Mouse (Mus musculus) hindbrain, embryonic 16.5 days (tissue): Measurements from ENCODE around the gene Dennd2a. TPM values are rescaled to one million over a fixed set of nuclear protein-coding genes. Genes with fewer than 3 reads are reported as not detected.

ENCODE experiments used
- ATAC-seq: fragments of 200-750 bp; cut with Nextera tagmentation; 2 replicates; pipeline ENCODE4 v1.8.0; 2017; ENCODE audit warnings: moderate TSS enrichment, moderate library complexity
- H3K27ac ChIP-seq: fragments of 300-500 bp; sonication (generic); 2 replicates; pipeline ENCODE4 v1.5.1; 2014; ENCODE audit warnings: low read depth, mild to moderate bottlenecking, control low read depth, low read length, moderate library complexity
- H3K27me3 ChIP-seq: fragments of 300-500 bp; sonication (generic); replicated peaks from 2 replicates; pipeline ENCODE4 v1.6.1; 2014; ENCODE audit warnings: low read length; ENCODE audit not compliant: control insufficient read depth, insufficient read depth
- H3K36me3 ChIP-seq: fragments of 300-500 bp; sonication (generic); 2 replicates; pipeline ENCODE4 v1.6.1; 2014; ENCODE audit warnings: mild to moderate bottlenecking, low read length, moderate library complexity, mixed read lengths; ENCODE audit not compliant: control insufficient read depth, insufficient read depth
- H3K4me1 ChIP-seq: fragments of 300-500 bp; sonication (generic); 2 replicates; pipeline ENCODE4 v1.6.1; 2014; ENCODE audit warnings: low read depth, low read length; ENCODE audit not compliant: control insufficient read depth, insufficient read depth
- H3K4me2 ChIP-seq: fragments of 300-500 bp; sonication (generic); 2 replicates; pipeline ENCODE4 v1.6.1; 2014; ENCODE audit warnings: mild to moderate bottlenecking, low read length, control low read depth, moderate library complexity
- H3K4me3 ChIP-seq: fragments of 300-500 bp; sonication (generic); 2 replicates; pipeline ENCODE4 v1.5.1; 2014; ENCODE audit warnings: mild to moderate bottlenecking, low read length, control low read depth, moderate library complexity
- H3K9ac ChIP-seq: fragments of 300-500 bp; sonication (generic); 2 replicates; pipeline ENCODE4 v1.6.1; 2014; ENCODE audit warnings: low read depth, mild to moderate bottlenecking, control low read depth, low read length, moderate library complexity
- H3K9me3 ChIP-seq: fragments of 300-500 bp; sonication (generic); 2 replicates; pipeline ENCODE4 v1.6.1; 2014; ENCODE audit warnings: mild to moderate bottlenecking, low read length, moderate library complexity; ENCODE audit not compliant: control insufficient read depth
- WGBS: fragments of 180-500 bp; shearing (Covaris S2); extraction: QIAGEN DNeasy Blood & Tissue Kit; methylation state at CpG from one replicate; pipeline ENCODE4 v1.1.7; 2014; 5-methylcytosine and 5-hydroxymethylcytosine counted together
- polyA plus RNA-seq: library from polyadenylated mRNA; unstranded; fragments of >200 nt; fragmentation: Nextera tagmentation; extraction: Ambion mirVana; gene quantifications from 2 replicates; pipeline ENCODE4 v1.2.1, GENCODE M21; 2015

Gene Dennd2a
- polyA plus RNA-seq, 1 experiment from 2014 or later, result 12.8 TPM

- Histone ChIP-seq H3K27ac (no peak overlapping the region), H3K27me3 (no peaks in the 10 kb centered on the region), H3K9me3 (no peaks in the 10 kb centered on the region), H3K4me3 (no peak overlapping the region), H3K36me3 (peaks cover 16% of the 10 kb centered on the region), H3K4me2 (no peak overlapping the region), H3K9ac (no peak overlapping the region), H3K4me1 (peaks cover 4% of the 10 kb centered on the region; the same call in 1 of the 2 replicates)
- 80% methylated on average over 5 of the region's 5 CpGs for WGBS
- no peak for ATAC-seq
Observed at GRCm38 (mm10) chr6:39472837-39473236, 84.8 kb downstream of the Dennd2a start.

GRCm38 (mm10) chr6:39472271-39472670 is 85.4 kb downstream of the Dennd2a start:
- Histone ChIP-seq H3K27me3 (no peaks in the 10 kb centered on the region), H3K4me2 (no peak overlapping the region), H3K27ac (no peak overlapping the region), H3K36me3 (peaks cover 16% of the 10 kb centered on the region), H3K4me3 (no peak overlapping the region), H3K9me3 (no peaks in the 10 kb centered on the region), H3K4me1 (peaks cover 4% of the 10 kb centered on the region; the same call in 1 of the 2 replicates), H3K9ac (no peak overlapping the region)
- WGBS, result 82% methylated on average over 4 of the region's 4 CpGs
- ATAC-seq, result no peak

- 96% methylated on average over 14 of the region's 14 CpGs for WGBS
- no peak overlapping the region for H3K9ac ChIP-seq
- H3K4me1 ChIP-seq, result peaks cover 4% of the 10 kb centered on the region; the same call in 1 of the 2 replicates
- no peak overlapping the region for H3K27ac ChIP-seq
- no peak overlapping the region for H3K4me2 ChIP-seq
- no peaks in the 10 kb centered on the region for H3K9me3 ChIP-seq
- H3K36me3 ChIP-seq, result peaks cover 16% of the 10 kb centered on the region
- H3K27me3 ChIP-seq, result no peaks in the 10 kb centered on the region
- H3K4me3 ChIP-seq, result no peak overlapping the region
- no peak for ATAC-seq
Observed at GRCm38 (mm10) chr6:39470076-39470475, 87.6 kb downstream of the Dennd2a start.

- 93% methylated on average over 5 of the region's 5 CpGs for WGBS
- H3K27me3 ChIP-seq, result no peaks in the 10 kb centered on the region
- no peak overlapping the region for H3K9ac ChIP-seq
- no peak for ATAC-seq
- H3K36me3 ChIP-seq, result peaks cover 16% of the 10 kb centered on the region
- H3K4me2 ChIP-seq, result no peak overlapping the region
- no peak overlapping the region for H3K4me3 ChIP-seq
- H3K27ac ChIP-seq, result no peak overlapping the region
- peaks cover 3% of the 10 kb centered on the region; the same call in 1 of the 2 replicates for H3K4me1 ChIP-seq
- H3K9me3 ChIP-seq, result no peaks in the 10 kb centered on the region
Observed at GRCm38 (mm10) chr6:39469427-39469826, 88.2 kb downstream of the Dennd2a start.

- no peak overlapping the region for H3K4me2 ChIP-seq
- H3K27me3 ChIP-seq, result no peaks in the 10 kb centered on the region
- WGBS, result 48% methylated on average over 16 of the region's 16 CpGs
- H3K27ac ChIP-seq, result no peak overlapping the region
- ATAC-seq, result peak; percentile 79
- H3K4me1 ChIP-seq, result no peaks in the 10 kb centered on the region
- H3K4me3 ChIP-seq, result no peak overlapping the region
- peaks cover 3% of the 10 kb centered on the region; the same call in 1 of the 2 replicates for H3K9me3 ChIP-seq
- H3K36me3 ChIP-seq, result peaks cover 3% of the 10 kb centered on the region
- H3K9ac ChIP-seq, result no peak overlapping the region
Observed at GRCm38 (mm10) chr6:39462621-39463538, 94.8 kb downstream of the Dennd2a start.

GRCm38 (mm10) chr6:39460040-39460439 is 97.6 kb downstream of the Dennd2a start:
- Histone ChIP-seq H3K4me3 (no peak overlapping the region), H3K27ac (no peak overlapping the region), H3K4me2 (no peak overlapping the region), H3K9ac (no peak overlapping the region), H3K27me3 (no peaks in the 10 kb centered on the region), H3K4me1 (no peaks in the 10 kb centered on the region), H3K9me3 (peaks cover 3% of the 10 kb centered on the region; the same call in 1 of the 2 replicates), H3K36me3 (peaks cover 3% of the 10 kb centered on the region; the same call in 1 of the 2 replicates)
- 97% methylated on average over 11 of the region's 11 CpGs for WGBS
- ATAC-seq, result no peak

GRCm38 (mm10) chr6:39455339-39456160 is 102.1 kb downstream of the Dennd2a start:
- H3K36me3 ChIP-seq, result no peaks in the 10 kb centered on the region; the same call in 1 of the 2 replicates
- no peaks in the 10 kb centered on the region for H3K27me3 ChIP-seq
- H3K4me2 ChIP-seq, result no peak overlapping the region
- 79% methylated on average over 8 of the region's 8 CpGs for WGBS
- ATAC-seq, result no peak
- H3K4me1 ChIP-seq, result no peaks in the 10 kb centered on the region
- H3K9me3 ChIP-seq, result peaks cover 3% of the 10 kb centered on the region; the same call in 1 of the 2 replicates
- H3K27ac ChIP-seq, result no peak overlapping the region
- no peak overlapping the region for H3K9ac ChIP-seq
- H3K4me3 ChIP-seq, result no peak overlapping the region

- Histone ChIP-seq H3K9ac (no peak overlapping the region), H3K4me2 (no peak overlapping the region), H3K27ac (no peak overlapping the region), H3K9me3 (no peaks in the 10 kb centered on the region), H3K4me1 (no peaks in the 10 kb centered on the region), H3K36me3 (no peaks in the 10 kb centered on the region), H3K27me3 (no peaks in the 10 kb centered on the region), H3K4me3 (no peak overlapping the region)
- ATAC-seq, result no peak
- 69% methylated on average over 2 of the region's 2 CpGs for WGBS
Observed at GRCm38 (mm10) chr6:39454616-39455015, 103.1 kb downstream of the Dennd2a start.

- Histone ChIP-seq H3K36me3 (no peaks in the 10 kb centered on the region), H3K9ac (no peak overlapping the region), H3K4me3 (no peak overlapping the region), H3K27ac (no peak overlapping the region), H3K4me2 (no peak overlapping the region), H3K4me1 (no peaks in the 10 kb centered on the region), H3K27me3 (no peaks in the 10 kb centered on the region), H3K9me3 (no peaks in the 10 kb centered on the region)
- WGBS, result 88% methylated on average over 4 of the region's 4 CpGs
- ATAC-seq, result no peak
Observed at GRCm38 (mm10) chr6:39453564-39453963, 104.1 kb downstream of the Dennd2a start.
